Mouse (Mus musculus) left cerebral cortex, adult 11 months (tissue): ENCODE measurements around the gene Bloc1s6.
A peak's percentile ranks its signal among the peaks of the same experiment; 100 is the strongest.

ENCODE experiments used
- DNase-seq: peaks from one replicate; pipeline ENCODE4 v3.0.0; 2022; ENCODE audit warnings: low spot score

The Bloc1s6 gene

DNA sequence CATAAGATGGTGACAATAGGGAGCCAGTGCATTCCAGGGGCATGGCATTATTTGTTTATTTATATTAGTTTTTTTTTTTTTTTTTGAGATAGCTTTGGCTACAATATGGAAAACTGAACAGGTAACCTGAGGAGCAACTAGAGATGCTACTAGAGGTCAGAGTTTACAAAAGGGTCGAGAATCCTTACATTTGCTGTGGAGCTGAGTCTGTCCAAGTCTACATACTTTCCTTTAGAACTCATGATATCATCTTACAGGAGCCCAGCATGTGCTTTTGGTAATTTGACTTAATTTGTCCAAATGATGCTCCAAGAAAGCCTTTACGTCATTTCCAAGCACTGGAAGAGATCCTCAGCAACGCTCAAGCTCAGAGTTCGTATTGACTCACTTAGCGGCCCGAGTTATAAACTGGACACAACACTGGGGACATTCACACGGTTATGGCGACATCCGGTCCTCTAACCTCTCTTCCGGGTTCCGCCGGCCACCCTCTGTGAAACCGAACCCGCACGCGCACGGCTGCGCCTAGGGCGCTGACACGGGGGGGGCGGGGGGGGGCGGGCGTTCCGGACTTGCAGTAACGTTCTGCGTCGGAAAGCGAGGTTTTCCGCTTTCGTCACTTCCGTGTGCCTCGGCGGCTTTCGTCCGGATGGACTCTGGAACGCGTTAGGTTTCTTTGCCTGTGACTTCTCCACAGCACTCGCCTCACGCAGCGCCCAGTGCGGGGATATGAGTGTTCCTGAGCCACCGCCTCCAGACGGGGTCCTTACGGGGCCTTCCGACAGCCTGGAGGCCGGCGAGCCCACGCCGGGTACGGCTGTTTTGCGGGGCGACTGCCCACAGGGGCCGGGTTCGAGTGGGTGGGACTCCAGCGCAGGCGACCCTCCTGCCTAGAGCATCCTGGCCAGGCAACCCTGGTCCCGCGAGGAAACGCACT lies at the start of gene Bloc1s6:
TSS of gene Bloc1s6 (plus strand) at position 610 of the 937 bp plus-strand sequence.
- peak; percentile 86 for DNase-seq

DNA sequence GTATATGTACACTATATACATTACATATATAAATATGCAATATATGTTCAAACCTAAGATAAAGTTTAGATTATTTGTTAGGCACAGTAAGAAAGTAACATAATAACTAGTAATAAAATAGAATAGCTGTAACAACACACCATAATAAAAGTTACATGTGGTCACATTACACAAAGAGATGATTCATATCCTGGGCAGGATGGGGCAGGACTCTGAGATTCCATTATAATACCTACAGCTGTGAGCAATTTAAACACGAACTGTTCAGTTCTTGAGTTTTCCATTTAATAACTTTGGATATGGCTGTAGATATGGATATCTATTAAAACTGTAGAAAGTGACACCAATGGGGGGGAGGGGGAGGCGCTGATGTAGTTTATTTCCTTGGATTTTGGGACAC lies 40.8 kb upstream of the Bloc1s6 start:
- DNase-seq, result no peak

DNA sequence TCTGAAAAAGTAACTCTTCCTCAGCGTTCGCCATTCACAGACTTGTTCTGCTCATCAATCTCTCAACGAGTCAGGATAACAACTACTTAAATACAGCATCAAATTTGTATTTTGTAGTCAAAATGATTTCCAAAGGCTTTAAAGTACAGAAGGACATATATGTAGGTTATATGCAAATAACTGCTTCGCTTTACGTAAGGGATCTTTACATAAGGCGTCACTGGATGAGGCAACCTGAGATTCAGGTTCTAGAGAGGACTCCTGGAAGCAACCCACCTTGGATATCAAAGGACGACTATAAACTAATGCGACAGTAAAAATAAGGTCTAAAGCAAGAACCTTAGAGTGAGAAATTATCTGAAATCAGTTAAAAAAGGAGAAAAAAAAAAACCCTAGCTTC lies 37.3 kb upstream of the Bloc1s6 start:
- no peak for DNase-seq

DNA sequence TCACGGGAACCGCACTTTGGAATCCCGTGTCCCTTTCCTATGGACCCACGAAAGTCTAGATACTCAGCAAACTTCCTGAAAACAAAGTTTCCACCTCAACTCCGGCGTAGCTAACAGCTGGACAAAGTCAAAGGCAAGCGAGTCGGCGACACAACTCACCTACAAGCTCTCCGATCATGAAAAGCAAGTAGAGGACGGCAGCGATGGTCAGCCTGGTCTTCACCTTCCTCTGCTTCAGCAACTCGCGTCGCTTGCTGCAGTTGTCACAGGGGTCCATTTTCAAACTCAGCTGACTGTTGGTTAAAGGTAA lies 36.5 kb upstream of the Bloc1s6 start:
- no peak for DNase-seq

DNA sequence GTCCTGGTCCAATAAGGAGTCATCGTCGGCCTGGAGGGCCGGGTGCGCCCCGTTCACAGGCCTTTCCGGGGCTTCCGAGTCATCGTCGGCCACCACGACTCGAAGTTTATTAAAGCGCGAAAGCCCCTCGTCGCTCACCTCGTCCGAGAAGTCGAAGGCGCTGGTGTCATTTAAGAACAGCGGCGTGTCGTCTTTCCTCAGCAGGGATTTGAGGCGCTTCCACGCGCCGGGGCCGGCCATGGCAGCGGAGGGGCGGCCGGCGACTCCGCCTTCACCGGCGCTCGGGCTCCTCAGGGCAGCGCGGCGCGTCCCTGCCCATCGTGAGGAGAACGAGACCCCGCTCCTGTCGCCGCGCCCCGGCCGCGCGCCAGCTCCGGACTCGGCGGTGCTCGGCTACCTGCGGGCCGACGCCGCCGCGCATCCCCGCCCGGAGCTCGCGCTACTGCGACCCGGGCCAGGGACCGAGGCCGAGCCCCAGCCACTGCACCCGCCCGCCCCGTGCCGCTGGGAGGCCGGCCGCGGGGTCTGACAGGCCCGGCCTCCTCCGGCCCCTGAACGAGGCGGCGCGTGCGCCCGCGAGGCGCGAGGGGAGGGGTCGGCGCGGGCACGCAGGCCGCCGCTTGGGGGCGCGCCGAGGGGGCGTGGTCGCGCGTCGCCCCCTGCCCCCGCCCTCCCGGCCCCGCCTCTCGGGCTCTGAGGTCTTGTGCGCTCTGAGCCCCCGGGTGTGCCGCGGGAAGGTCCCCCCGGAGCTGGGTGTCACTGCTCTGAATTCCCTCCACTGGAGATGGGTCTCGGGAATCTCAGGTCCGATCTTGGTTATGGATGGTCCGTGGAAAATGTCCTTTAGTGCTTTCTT lies 35.9 kb upstream of the Bloc1s6 start, which contains the start of gene Slc30a4:
TSS of gene Slc30a4 (minus strand) at position 483 of the 856 bp plus-strand sequence.
- DNase-seq, result peak; percentile 54

DNA sequence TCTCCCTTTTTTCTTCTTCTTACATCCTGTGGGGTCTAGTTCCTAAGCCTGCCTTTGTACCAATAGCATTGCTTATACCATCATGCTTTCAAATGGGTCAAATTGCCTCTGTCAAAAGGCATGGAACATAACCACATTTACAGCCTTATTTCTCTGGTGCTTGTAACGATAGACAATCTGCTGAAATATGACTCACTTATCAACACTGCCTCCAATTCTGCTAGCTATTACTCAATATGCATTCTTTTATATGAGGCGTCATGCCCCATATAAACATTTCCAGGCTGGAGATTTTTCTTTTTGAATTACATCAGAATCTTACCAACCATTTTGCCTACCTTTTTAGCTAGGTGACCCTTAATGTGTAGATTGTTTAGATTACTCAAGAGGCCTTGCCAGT lies 33.7 kb upstream of the Bloc1s6 start:
- DNase-seq, result no peak

DNA sequence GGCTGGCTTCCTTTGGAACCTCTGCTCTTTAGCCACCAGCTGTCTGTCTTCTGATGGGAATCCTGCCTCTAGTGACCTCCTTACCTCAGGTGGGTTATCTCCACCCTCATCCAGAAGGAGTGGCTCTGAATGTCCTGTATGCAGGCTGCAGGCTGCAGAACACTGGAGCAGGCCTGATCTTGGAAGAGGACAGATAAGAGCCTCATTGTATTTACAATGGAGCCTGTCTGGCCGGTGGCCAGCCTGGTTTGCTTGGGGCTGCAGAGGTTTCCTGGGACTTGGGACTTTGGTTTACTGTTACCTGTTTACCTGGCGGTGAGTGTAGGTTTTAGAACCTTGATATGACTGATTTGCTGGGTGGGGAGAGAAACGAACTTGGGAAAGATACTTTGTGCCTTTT lies 30.2 kb upstream of the Bloc1s6 start:
- DNase-seq, result no peak

DNA sequence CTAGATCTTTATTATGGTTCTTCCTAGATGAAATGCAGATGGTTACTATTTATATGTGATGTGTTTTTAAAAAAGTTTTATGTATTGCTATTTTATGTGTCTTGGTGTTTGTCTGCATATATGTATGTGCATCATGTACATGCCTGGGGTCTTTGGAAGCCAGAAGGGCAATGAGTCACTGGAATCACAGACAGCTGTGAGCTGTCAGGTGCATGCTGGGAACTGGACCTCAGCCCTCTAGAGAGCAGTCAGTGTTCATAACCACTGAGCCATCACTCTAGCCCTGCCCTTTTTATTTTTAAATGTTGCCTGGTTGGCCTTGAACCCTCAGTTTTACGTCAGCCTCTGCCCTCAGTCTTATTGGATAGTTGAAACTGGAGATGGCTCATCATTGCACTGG lies 29.1 kb upstream of the Bloc1s6 start:
- no peak for DNase-seq

DNA sequence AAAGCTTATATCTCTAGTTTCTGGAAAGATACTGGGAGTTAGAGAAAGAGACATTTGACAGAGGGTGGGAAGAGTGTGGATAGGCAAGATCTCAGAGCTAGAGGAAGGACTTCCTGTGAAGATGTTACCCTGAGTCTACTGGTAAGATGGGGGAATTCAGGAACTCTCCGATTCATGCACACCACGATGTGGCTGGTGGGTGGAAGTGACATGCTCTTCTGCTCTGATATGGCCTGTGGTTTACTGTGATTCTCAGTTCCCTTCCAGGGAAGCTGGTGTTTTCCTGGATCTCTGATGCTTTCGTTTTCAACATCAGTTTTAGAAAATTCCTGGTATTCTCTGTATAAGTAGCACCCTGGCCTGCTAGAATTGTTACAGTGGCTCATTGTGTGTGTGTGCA lies 26.4 kb upstream of the Bloc1s6 start:
- no peak for DNase-seq

DNA sequence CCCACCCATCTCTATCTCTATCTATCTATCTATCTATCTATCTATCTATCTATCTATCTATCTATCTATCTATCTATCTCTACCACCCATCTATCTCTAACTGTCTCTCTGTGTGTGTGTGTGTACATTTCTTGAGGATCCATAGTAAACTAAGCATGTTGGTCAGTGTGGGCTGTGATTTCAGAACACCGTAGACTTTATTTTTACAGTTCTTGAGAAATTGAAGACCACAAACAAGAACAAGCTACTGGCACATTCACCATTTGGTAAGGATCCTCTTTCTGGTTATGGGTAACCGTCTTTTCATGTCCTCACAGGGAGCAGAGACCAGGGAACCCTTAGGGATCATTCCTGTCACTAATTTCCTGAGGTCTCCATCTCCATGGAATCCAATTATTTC lies 25.5 kb upstream of the Bloc1s6 start:
- DNase-seq, result no peak

DNA sequence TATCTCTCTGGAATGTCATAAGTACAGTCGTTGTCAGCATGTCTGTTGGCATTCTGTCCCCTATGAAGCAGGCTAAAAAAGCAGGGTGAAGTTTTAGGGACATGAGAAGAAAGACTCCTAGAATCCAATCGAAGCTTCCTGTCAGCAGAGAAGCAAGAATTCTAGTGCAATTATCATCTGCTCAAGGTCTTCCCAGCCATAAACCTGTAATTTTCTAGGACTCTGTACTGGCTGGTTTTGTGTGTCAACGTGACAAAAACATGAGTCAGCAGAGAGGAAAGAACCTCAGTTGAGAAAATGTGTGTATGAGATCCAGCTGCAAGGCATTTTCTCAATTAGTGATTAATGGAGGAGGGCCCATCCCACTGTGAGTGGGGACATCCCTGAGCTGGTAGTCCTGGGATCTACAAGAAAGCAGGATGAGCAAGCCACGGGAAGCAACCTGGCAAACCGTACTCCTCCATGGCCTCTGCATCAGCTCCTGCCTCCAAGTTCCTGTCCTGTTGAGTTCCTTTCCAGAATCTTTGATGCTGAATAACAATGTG lies 23.1 kb upstream of the Bloc1s6 start:
- DNase-seq, result no peak

DNA sequence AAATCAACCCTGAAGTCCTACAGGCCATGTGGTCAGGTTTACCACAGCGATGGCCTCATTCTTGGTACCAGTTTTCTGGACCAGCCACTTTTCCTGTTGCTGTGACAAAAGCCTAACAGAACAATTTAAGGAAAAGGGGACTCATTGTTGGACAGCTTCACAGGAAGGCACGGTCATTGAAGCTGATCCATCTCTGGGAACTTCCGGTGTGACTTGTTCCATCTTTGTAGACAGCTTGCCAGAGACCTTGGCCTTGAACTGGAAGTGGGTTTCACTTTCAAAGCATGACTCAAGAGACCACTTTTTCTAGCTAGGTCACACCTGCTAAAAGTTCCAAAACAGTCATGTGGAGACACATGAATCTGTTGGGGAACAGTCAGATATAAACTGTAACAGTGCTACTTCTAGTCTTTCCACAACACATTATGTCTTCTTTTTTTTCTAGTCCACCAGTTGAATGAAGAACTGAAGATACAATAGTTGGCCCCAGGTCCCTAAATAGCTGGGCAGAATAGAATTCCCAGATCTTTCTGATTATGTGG lies 21.9 kb upstream of the Bloc1s6 start:
- DNase-seq, result no peak

DNA sequence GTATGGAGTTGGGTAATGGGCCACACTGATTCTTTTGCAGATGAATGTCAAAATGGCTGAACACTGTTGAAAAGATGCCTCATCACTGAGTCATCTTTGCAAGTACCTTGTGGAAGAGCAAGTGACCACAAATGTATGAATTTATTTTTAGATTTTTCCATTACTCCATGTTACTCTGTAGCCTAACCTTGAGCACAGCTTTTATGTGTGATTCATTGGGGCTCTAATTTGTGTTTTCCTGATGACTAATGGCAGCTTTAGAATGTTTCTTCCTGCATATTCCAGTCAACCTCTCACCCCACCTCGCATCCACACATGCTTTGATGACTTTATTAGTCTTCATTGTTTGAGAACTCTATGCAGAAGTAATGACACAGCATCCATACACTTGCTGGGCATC lies 19.1 kb upstream of the Bloc1s6 start:
- no peak for DNase-seq

DNA sequence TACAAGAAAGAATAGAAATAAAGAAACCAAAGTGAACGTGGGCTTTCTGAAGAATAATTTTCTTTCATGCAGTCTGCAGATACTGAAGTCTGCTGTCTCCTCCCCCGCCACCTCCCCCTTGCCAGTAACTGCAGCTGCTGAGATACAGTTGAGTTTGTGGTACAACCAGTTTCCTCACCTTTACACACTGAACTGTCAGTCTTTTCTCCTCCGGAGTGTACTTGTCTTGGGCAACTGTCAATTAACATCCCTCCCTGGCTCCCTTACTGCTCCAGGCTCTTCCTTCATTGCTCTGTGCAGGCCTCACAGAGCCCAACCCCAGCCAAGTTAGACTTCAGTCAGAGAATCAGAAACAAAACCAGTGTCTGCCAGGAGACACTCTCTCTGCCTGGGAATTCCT lies 17.7 kb upstream of the Bloc1s6 start:
- no peak for DNase-seq

DNA sequence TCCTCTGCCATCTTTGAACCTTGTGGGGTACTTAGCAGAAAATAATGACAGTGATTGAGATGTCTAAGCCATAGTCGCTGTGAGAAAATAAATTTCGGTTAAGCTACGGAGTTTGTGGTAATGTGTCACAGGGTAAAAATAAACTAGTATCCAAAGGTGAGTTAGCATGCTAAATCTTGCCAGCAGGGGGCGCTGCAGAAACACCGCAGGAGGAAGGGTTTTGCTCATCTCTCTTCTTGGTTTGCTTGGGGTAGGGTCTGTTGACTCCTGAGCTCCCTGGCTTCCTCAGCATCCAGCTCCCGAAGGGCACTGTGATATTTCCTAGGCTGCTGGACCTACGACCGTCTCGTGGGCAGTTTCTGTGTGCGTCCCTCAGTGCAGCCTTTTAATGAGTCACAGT lies 12.7 kb upstream of the Bloc1s6 start:
- no peak for DNase-seq

DNA sequence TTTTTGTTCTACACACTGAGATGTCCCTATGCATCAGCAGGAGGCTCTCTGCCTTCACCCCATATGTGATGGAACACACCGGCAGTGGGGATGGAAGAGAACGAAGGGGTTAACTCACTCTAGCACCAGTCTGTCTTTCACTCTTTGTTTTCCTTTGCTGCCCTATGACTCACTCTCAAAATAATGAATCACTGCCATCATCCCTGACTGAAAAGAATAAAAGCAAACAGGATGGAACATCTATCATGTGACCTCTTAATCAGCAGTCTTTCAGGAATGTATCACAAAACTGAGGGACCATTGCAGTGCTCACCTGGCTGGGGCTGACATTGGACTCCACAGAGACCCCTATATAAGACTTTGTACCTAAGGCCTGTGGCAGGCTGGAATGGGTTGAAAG lies 6.8 kb upstream of the Bloc1s6 start:
- DNase-seq, result no peak

DNA sequence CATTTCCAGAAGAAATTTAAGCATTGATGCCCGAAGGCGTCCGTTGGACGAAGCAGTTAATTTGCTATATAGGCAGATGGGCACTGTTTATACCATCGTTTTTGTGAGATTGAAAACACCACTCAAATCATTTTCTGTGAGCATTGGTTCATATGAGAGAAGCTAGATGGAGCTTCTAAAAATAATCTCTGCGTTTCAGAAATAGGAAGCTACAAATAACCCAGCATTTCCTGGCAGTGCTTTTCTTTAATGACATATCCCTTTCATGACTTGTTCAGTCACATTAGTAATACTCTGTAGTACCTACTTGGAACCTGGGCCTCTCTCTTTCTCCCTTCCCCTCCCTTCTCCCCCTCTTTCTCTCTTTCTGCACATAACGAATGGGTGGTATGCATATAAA lies 720 bp downstream of the Bloc1s6 start:
- DNase-seq, result no peak

DNA sequence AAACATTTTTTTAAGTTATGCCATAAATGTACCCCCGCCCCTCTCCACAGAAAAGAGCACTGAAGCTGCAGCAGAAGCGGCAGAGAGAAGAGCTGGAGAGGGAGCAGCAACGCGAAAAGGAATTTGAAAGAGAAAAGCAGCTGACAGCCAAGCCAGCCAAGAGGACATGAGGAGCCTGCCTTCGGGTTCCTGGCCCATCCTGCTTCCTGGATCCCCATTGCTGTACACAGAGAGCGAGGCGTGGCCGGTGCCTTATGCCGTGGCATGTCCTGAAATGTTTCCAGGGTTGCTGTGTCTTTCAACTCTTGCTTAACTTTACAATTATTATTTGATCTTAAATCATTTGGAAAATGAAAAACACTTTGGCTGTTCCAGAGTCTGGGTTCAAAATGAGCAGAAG lies 8.2 kb downstream of the Bloc1s6 start:
- DNase-seq, result no peak

DNA sequence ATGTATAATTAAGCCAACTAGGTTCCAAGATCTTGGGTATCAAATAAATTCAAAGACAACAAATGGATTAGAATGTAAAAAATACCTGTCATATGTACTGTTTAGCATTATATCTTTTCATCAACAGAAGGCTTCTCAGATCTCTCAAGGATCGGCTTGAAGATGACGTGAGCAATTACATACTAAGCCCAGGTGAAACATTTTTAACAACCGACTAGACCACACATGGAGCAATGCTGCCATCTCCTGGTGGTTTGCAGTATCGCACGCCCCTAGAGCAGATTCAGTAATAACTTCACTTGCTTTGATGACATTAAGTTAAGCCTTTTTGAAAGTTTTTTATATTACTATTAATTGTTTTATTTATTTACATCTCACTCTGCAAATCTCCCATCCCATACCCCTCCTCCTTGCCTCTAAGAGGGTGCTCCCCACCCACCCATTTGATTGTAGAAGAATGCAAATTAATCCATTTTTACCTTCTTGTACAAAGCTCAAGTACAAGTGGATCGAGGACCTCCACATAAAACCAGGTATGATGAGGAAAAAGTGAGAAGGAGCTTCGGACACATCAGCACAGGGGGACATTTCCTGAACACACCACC lies 15.5 kb downstream of the Bloc1s6 start:
- peak; percentile 48 for DNase-seq

DNA sequence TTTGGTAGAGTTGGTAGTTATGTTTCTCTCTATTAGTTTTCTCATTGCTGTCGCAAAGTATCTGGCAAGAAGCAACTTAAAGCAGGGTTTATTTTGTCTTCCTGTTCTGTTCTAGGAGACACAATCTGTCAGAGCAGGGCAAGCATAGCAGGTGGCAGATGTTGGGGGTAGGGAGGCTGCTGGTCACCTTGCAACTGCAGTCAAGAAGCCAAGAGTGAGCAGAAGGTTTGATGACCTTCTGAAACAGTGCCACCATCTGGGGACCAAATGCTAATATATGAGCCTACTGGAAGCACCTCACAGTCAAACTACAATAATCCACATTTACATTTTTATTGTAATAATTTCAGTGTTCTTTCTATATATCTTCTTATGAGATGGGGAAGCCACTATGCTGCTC lies 21.5 kb downstream of the Bloc1s6 start:
- no peak for DNase-seq

DNA sequence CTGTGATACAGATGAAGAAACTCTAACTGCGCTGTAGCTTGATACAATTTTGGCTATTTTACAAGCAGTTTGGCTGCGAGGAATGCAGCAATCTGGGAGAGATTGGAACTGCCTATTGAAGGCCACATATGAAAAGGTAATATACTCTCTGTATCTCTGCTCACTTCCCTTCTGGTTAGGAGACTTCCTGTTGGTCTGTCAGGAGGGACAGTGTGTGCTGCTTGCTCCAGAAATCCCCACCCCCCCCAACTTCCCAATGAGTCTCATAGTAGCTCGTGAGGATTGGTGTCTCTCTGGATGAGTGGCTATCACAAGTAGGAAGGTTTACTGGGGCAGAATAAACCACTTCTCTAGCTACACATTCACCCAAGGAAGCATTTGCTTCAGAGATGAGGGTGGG lies 24.7 kb downstream of the Bloc1s6 start:
- DNase-seq, result no peak

DNA sequence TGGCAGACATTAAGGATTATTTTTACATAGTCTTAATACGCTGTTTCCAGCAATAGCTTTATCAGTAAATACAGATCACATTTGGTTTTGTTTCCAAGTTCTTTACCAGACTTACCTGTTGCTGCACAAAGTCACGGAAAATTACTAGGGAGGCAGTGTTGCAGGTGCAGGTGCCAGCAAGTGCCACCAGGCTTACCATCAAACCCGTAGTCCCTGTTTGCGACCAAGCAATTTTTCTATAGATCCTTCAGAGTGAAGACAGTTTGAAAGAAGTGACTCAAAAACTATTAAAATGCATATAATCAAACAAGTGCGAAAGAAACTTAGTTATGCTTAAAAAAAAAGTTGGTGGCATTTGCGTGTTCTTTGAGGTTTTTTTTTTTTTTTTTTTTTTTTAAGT lies 26.2 kb downstream of the Bloc1s6 start:
- no peak for DNase-seq
